Mouse (Mus musculus) ovary, postnatal 36 days (tissue): Measurements from ENCODE around the gene Sec14l2.
A peak's percentile ranks its signal among the peaks of the same experiment; 100 is the strongest.

Experiments
- DNase-seq: peaks from one replicate; pipeline ENCODE4 v3.0.0; 2022; ENCODE audit warnings: low spot score, mixed read lengths

Gene Sec14l2

DNA sequence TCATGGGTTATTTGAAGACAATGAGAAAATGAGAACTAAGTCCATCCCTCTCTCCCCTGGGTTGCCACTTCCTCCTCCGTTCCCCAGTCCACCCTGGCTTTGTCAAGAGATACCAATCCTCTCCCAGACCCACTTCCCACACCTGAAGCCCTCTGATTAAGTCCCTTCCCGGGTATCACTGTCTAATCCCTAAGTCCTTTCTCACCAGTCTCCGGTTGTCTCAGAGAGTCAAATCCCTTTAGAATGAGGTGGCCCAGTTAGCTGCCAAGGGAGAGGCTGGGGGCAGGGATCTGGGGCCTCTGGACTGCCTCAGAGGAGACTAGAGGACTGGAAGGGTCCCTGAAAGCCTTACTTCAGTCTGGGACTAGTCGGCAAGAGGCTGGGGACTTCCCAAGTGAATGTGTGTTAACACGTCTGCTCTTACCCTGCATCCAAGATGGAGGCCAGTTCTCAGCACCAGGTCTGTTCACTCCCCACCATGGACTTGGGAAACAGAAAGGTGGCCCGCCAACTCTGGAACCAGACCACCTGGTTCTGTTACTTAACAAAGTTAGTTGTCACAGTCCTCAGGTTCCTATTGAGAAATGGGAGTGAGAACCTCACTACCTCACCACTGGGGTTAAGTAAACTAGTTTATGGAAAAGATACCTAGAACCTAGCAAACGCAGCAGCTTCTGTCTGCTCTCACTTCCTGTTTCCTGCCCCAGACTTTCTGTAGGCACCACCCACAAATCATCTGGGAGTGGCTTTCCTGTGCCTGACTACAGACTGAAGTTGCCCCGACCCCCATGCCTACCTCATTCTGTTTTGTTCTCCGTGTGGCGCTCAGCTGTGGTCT is at the start of gene Sec14l2:
Gene Sec14l2, minus strand, starts transcription at position 674 of the 838 bp plus-strand sequence.
- DNase-seq = no peak

DNA sequence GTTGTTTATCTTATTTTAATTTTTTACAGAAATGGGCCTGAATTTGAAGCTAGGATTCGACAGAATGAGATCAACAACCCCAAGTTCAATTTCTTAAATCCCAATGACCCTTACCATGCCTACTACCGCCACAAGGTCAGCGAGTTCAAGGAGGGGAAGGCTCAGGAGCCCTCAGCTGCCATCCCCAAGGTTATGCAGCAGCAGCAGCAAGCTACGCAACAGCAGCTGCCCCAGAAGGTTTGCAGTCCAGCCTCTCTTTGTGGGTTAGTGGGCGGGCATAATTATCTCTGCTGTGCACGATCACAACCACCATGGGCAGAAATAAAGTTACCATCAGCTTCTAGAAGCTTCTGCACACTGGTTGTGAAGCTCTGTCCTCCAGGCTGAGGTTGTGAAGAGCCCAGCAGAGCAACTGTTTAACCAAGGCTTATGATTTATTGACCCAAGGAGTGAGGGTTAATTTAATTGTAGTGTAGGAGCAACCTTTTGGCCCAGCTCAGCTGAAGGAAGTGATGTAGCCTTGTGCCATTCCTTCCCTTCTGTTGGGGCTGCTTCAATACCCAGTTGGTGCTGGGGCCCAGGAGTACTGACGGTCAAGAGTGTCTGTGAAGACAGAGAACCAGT is 43.4 kb upstream of the Sec14l2 start:
- DNase-seq = no peak

DNA sequence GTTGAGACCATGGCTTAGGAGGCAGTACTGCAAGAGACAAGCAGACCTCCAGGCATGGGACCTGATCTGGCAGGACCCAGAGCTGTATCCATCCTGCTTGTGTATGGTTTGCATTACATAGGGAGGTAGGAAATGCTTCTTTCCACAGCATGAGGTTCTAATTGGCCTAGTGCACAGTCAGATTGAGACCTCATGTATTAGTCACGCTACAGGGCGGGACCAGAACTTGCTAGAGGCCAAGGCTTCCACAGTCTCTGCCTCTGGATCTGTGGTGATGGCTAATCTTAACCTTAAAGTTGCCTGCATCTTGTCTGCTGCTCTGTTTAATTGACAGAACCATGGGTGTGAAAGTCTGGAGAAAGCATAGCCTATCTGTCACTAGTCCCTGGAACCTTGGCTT is 41.5 kb upstream of the Sec14l2 start:
- DNase-seq = no peak

DNA sequence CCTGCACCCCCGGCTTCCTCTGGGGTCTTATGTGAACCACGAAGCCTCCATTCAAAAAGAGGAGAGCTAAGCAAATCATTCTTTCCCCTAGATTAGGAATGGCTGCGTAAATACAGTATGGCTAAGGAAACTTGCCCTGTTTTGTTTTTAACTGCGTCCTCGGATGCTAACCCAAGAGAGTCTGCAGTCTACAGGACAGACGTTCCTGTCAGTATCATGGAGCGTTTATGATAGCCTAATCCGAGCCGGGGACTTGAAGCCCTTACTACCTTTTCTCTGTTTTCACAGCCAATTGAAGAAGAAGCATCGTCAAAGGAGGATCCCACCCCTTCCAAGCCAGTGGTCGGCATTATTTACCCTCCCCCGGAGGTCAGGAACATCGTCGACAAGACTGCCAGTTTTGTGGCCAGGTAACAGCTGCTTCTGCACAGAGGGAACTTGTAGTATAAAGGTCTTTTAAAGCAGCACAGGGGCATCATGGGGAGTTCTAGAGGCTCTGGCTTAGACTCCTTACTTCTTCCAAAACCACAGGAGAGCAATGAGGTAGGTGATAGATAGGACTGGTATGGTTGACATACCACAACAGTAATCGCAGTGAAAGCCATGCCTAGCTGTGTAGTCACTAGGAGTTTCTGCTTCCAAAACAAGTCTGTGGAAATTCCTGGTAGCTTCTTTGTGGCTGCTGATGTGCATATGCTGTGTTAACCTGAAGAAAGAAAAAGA is 37.7 kb upstream of the Sec14l2 start:
- DNase-seq = no peak

DNA sequence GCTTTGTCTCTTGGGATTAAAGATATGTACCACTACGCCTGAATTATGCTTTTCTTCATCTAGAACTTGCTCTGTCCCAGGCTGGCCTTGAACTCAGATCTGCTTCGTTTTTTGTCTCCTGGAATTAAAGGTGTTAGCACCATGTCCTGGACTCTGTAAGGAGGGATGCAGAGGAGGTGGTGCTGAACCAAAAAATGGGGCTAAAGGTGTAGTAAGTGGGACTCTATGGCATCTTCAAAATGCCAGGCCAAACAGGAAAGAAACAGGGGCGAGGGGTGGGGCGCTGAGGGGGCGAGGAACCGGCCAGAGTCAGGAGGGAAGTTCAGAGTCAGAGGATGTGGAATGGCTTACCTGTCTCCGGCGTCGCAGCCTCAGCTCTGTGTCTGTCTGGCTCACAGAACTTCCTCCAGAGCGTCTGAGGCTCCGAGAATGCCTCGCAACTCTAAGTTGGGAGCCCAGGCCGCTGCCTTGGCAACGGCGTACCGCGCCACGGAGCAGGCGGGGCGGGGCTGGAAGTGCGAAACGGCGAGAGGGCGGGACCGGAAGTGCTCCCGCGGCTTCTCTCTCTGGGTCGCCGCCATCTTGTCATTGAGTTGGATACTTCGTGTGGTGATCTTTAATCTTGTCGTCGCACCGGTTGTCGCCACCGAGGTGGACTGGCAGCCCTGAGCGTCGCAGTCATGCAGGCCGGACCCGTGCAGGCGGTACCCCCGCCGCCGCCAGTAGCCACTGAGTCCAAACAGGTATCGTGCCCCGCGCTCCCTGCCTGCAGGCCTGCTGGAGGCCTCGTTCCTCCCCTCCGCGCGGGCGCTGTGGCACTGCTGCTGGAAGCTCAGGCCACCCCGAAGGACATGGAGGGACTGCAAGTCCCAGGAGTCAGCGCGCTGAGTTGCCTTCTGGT is 36.8 kb upstream of the Sec14l2 start, which contains the start of the genes Ccdc157 and Sf3a1:
Gene Ccdc157, minus strand, starts transcription at position 486 of the 901 bp plus-strand sequence.
Gene Sf3a1, plus strand, starts transcription at position 543 of the 901 bp plus-strand sequence.
- peak; percentile 93 for DNase-seq

DNA sequence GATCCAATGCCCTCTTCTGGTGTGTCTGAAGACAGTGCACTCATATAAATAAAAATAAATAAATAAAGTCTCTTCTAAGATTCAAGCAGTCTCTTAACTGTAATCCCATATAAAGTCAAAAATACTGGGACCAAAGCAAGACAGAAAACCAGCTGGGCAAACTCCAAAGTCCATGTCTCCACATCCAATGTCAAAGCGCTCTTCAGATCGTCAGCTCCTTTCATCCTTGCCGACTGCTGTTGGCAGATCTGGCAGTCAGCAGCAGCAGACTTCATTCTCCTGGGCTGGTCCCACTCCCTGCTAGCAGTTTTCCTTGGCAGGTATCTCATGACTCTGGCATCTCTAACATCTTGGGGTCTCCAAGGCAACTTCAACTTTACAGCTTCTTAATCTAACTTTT is 35.5 kb upstream of the Sec14l2 start:
- no peak for DNase-seq

DNA sequence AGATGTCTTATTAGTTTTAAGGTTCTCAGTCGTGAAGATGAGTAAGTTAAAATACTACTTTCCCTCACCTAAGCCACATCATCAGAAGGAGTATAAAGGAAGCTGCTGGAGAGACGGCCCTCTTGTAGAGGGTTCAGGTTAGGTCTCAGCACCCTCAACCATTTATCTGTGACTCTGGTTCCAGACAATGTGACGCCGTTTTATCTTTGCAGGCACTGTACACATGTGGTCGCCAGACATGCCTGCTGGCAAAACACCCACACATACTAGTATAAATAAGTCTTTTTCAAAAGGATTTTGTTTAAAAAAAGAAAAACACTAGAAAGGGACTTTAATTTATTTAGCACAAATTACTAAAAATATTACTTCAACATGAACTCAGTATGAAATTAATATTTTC is 32.4 kb upstream of the Sec14l2 start:
- DNase-seq = no peak

DNA sequence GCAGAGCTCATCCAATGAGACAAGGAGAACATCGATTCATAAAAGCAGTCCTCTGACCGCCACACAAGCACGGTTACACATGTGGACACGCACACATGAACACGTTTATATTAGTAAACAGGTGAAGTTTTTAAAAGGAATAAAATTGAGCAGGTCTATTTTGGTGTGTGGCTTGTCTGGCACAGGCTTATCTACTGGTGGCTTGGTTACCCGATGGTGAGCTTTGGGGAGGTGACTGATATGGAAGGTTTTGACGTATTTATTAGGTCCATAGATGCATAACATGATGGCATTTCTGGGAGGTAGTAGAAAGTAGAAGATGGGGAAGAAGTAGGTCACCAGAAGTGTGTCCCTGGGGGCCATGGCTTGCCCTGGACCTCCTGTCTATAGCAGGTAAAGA is 30.5 kb upstream of the Sec14l2 start:
- no peak for DNase-seq

DNA sequence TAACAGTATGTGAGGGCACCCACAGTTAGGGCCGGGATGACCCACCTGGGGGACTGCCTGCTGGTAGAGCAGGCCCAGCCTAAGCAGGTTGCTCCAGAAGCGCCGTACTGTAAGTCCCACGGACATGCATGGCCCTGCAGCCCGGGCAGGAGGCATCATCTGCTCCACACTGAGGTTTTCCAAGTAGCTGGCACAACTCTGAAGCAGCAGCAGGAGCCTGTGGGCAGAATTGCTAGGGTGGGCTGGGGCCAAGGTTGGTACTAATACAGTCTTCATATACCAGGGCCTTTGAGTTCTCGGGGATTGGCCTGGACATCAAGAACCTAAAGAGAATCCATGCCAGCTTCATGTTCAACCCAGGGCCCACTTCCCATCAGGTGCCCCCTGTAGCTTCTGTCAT is 26.7 kb upstream of the Sec14l2 start:
- no peak for DNase-seq

DNA sequence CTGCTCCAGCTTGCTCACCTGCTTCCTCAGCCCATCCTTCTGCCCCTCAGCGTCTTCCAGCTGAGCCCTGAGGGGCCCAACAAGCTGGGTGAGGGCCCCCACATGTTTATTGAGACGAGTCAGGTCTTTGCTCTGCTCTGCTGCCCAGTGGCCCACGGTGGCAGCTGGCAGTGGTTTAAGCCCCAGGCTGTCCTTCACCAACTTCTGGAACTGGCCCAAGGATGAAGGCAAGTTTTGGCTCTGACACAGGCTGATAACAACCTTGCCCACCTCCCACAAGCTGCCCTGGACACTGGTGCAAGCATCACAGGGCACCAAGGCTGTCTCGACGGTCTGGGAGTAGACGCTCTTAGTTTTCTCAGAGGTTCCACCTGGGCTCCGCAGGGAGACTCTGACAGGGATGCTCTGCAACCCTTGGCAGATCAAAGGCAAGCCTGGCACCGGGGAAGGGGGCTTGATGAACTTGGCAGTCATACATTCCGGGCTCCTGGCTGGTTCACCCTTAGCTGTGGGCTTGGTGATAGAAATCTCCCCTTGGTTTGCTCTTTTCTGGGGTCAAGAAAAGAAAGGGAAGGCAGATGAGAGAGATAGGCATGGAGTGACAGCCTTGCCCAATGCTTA is 25.4 kb upstream of the Sec14l2 start:
- no peak for DNase-seq

DNA sequence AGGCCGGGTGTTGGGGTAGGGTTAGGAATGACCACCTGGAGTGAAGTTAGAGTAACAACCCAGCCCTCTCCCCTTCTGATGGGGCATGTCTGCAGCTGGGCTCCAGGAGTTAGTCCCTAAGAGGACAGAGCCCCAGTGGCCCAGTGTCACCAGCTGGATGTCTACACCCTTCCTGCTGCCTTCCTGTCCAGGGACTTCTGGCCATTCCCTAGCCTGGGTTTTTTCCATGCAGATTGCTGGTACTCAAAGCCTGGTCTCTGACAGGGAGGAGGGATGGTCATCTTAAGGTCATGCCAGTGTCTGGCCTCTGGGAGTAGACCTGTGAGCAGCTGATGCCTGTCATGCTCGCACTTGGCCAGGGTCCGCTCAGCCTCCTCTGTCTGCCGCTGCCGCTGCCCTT is 24.9 kb upstream of the Sec14l2 start:
- DNase-seq = no peak

DNA sequence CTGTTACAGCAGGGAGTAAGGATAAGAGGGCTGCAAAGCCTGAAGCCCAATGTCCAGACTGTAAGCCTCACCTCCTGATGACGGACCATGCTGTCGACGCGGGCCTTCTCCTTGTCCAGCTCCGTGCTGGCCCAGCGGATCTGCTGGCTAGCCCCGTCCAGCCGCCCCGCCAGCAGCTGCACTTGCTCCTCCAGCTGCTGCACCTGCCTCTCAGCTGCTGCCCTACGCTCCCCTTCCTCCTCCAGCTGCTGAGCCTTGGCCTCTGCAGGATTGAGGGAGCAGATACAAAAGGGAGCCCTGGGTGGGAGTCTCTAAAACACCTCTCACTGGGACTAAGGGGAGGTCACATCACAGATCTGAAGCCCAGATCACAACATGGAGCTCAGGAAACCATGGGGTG is 23.9 kb upstream of the Sec14l2 start:
- DNase-seq = no peak

DNA sequence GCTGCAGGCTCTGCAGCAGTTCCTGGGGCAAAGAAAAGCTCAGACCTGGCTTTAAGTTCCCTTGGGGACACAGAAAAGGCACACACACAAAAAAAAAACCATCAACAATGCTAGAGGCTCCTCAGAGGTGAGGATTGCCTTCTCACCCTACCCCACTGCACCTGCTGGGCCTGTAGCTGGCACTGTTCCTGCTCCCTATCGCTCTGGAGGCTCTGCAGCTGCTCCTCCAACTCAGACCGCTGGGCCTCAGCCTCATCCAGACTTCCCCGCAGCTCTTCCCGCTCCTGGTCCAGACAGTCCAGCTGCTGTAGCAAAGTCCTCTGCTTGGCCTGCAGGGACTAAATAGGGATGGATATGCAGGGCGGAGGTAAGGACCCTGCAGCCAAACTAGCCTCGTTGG is 23.2 kb upstream of the Sec14l2 start:
- DNase-seq = no peak

DNA sequence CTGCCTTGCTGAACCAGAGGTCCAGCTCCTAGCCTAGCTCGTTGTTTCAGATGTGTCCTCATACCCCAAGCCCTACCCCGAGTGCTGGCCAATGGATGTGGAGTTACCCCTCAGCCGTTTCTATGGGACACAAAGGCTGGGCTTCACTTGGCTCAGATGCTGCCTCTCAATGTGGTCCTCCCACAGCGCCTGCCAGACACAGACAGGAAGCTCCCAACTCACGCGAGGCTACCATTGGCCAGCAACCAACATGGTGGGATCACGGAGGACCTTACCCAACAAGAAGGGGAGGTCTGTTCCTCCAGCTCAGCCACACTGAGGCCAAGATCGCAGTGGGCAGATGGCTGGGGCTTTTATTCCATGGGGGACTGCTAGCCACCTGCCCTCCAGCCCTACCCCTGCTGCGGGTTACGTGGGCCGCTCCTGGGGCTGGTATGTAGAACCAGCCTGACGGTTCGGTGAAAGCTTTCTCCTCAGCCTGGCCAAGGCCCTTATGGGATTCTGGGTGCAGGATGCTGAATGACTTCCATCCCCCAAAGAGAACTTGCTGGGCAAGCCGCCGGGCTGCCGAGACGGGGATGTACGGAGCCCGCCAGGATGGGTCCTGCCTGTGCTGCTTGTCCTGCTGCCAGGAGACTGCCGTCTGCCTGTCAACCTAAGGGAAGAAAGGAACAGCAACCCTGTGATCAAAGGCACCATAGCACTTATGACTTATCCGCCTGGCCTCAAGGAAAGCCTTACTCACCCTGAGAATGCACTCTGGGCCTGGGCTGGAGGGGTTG is 20.3 kb upstream of the Sec14l2 start:
- DNase-seq = no peak

DNA sequence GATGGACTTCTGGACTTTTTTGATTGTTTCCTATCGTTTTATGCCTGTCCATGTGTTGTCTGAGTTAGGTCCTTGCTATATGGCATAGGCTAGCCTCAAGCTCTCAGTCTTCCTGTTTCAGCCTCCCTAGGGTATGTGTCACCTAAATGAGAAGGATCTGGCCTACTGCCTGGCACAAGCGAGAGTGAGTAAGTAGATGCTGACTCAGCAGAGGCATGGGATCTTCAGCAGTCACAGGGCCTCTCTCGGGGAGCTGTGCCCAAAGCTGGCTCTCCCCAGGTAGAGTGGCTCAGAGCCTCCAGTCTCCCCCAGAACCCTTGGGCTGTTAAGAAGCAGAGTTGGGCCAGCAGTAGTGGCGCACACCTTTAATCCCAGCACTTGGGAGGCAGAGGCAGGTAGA is 19.1 kb upstream of the Sec14l2 start:
- no peak for DNase-seq

DNA sequence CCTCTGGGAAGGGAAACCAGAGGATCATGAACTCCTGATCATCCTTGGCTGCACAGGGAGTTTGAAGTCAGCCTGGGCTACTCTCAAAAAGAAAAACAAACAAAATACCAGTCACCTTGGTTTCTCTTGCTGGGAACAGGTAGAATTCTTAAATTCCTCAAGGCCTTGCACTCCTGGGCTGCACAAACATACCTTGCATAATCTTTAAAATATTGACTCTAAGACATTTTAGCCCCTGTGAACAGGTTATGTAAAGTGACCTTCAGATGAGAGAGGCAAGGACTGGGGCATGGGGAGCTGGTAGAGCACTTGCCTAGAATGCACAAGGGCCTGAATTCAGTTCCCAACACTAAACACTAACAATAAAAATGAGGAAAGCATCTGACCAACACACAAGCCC is 18.3 kb upstream of the Sec14l2 start:
- DNase-seq = no peak

DNA sequence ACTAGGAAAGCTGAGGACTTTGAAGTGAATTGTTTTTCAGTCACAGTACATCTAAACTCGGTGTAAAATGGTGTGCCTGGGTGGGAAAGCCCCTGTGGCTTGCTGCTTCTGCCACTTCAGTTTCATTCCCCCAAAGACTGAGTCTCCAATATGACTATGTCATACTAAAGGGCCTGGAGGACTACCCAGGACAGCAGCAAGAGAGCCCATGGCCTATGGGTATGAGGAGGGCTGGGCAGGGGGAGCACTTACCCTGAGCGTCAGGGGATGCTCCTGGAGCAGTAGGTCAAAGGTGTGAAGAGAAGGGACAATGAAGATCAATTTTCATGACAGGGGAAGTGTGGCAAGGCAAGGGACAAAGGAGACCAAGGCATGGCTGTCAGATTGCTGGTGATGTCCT is 15.7 kb upstream of the Sec14l2 start:
- no peak for DNase-seq

DNA sequence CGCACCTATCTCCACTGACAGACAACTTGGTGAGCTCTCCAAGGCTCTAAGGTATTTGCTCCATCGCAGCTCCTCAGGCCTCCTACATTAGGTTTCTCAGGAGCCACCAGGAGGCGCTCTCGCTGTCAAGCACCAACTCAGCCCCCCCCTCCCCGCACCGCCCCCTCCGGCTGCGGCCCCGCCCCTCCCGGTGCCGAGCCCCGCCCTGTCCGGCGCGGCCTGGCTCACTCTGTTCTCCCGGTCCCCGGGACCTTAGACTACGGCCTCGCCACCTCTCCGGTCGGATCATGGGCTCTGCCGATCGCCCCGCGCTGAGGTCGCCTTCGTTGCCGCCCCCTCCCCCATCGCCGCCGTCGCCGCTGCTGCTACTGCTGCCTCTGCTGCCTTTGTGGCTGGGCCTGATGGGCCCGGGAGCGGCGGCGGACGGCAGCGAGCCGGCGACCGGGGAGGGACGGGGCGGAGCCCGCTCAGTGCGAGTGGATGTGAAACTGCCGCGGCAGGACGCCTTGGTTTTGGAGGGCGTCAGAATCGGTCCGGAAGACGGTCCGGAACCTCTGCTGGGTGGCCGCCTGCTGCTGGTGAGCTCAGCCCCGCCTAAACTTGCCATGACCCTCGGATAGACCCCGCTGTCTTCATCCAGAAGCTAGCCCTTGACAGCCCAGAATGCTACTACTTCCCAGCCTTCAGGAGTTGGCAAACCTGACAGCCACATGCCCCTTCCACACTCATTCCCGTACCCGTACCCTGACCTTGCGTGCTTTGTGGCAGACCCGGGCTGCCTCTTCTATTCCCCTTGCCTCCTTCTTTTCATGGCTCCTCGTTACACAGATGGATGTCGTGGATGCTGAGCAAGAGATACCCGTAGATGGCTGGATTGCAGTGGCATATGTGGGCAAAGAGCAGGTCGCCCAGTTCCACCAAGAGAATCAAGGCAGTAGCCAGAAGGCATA is 12.0 kb upstream of the Sec14l2 start, which contains the start of gene Rnf215:
Gene Rnf215, plus strand, starts transcription at position 217 of the 950 bp plus-strand sequence.
- peak; percentile 90 for DNase-seq

DNA sequence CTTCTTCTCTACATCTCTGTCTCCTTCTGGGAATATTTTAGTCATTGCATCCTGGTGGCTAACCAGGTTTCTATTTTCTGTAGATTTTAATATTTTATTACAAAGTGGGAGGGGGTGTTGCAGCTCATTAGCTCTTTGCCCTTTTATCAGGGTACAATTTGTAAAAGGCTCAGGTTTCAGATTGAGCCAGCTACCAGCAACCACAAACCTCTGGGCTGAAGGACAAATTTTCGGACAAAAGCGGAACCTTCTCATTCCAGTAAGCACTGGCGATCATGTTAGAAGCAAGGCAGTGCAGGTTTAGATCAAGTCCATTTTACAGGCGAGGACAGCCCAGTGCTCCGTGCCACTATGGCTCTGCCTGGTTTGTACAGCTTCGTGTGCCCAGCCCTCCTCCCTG is 11.2 kb upstream of the Sec14l2 start:
- DNase-seq = no peak
